In genomic region chr7:57348774-57349173, GRCm38 (mm10) we compare ENCODE assay signal across 19 mouse cellular contexts. TPM values are rescaled to one million over a fixed set of nuclear protein-coding genes. Genes with fewer than 3 reads are reported as not detected.
A peak's percentile ranks its signal among the peaks of the same experiment; 100 is the strongest.
DNase-seq lines count a peak whose midpoint lies in the region; ATAC-seq lines count a peak whose summit lies in the region.
"Had no signal": no experiment of that assay in that cellular context is flagged by ENCODE, and none has a peak within 500 bp of the region (broad histone marks: within the 10 kb centered on the region; RNA-seq: fewer than 3 reads in every experiment).

No protein-coding gene starts in this region.

- H3K9ac ChIP-seq in lung, embryonic 16.5 days (ENCODE audit: low read length): no peak overlapping the region
- H3K9ac ChIP-seq: forebrain, embryonic 13.5 days; forebrain, postnatal 0 days; heart, embryonic 13.5 days; hindbrain, embryonic 13.5 days had no signal

- H3K4me3 ChIP-seq in lung, embryonic 16.5 days (ENCODE audit: low read length): no peak overlapping the region
- H3K4me3 ChIP-seq: embryonic facial prominence, embryonic 10.5 days; forebrain, embryonic 13.5 days; heart, embryonic 13.5 days; hindbrain, embryonic 13.5 days had no signal

- H3K9me3 ChIP-seq in lung, embryonic 16.5 days (ENCODE audit: control insufficient read depth, low read length): no peaks in the 10 kb centered on the region
- H3K9me3 ChIP-seq: embryonic facial prominence, embryonic 10.5 days; forebrain, embryonic 13.5 days; heart, embryonic 13.5 days; hindbrain, embryonic 13.5 days had no signal

- ATAC-seq in lung, embryonic 16.5 days (ENCODE audit: low read depth): peak; percentile 80
- ATAC-seq: forebrain, embryonic 13.5 days; forebrain, postnatal 0 days had no signal

- peak overlapping the region; percentile 7; the same call in 1 of the 2 replicates for H3K27ac ChIP-seq in lung, embryonic 16.5 days (ENCODE audit: low read length)
- H3K27ac ChIP-seq: embryonic facial prominence, embryonic 10.5 days; forebrain, embryonic 13.5 days; heart, embryonic 13.5 days; hindbrain, embryonic 13.5 days had no signal

- WGBS in lung, embryonic 16.5 days: 48% methylated on average over 1 of the region's 1 CpGs

- DNase-seq in kidney, postnatal 14 days: peak; percentile 12
- no peak for DNase-seq in kidney, postnatal 36 days
- DNase-seq in lung, postnatal 10 days: peak; percentile 40
- DNase-seq in heart, postnatal 14 days: no peak
- no peak for DNase-seq in heart, adult 11 months
- DNase-seq: adrenal gland, adult 2 months; adrenal gland, postnatal 25 days; cerebellum, adult 18-20 months; cerebellum, postnatal 10 days; forebrain, postnatal 0 days; gastrocnemius, postnatal 14 days had no signal

- no peaks in the 10 kb centered on the region for H3K36me3 ChIP-seq in lung, embryonic 16.5 days (ENCODE audit: control insufficient read depth, insufficient read depth, low read length)
- H3K36me3 ChIP-seq: embryonic facial prominence, embryonic 10.5 days; heart, embryonic 13.5 days; hindbrain, embryonic 13.5 days had no signal

- no peaks in the 10 kb centered on the region for H3K4me1 ChIP-seq in lung, embryonic 16.5 days (replicated peaks; ENCODE audit: control insufficient read depth, insufficient read depth, low read length)
- H3K4me1 ChIP-seq: embryonic facial prominence, embryonic 10.5 days; forebrain, embryonic 13.5 days; heart, embryonic 13.5 days; hindbrain, embryonic 13.5 days had no signal

- intact Hi-C loops in heart, postnatal 14 days (cut with DNase I): no loop called here

- H3K4me2 ChIP-seq in lung, embryonic 16.5 days (ENCODE audit: low read depth, low read length): no peak overlapping the region
- H3K4me2 ChIP-seq: forebrain, embryonic 13.5 days; heart, embryonic 13.5 days; hindbrain, embryonic 13.5 days had no signal

- no peaks in the 10 kb centered on the region for H3K27me3 ChIP-seq in lung, embryonic 16.5 days (ENCODE audit: control insufficient read depth, insufficient read depth, low read depth, low read length)
- H3K27me3 ChIP-seq: forebrain, embryonic 13.5 days; heart, embryonic 13.5 days; hindbrain, embryonic 13.5 days had no signal

RNA-seq across cellular contexts. Expression of gene Gabrg3, which starts 38.2 kb away (rescaled TPM):
- polyA plus RNA-seq in lung, embryonic 16.5 days (2015; fragmentation: Nextera tagmentation; extraction: Ambion mirVana): 0.25 and 0.28 TPM in 2 replicates
- total RNA-seq in heart, postnatal 14 days (2021): under 1 TPM; 0.02 to 0.07 TPM
- total RNA-seq: gastrocnemius, adult 18-20 months; granulocyte monocyte progenitor cell, adult 5-6 weeks; hematopoietic stem cell, adult 5-6 weeks had no signal

Comparison
In these comparisons a context has a peak if more than half of its experiments do, and no peak if none do; other contexts are left out.
1. DNase-seq: peak in kidney, postnatal 14 days (single experiment) and lung, postnatal 10 days (single experiment); none in kidney, postnatal 36 days (0 of 2), heart, postnatal 14 days (0 of 2) and heart, adult 11 months (single experiment).